Mouse (Mus musculus) small intestine, adult 2 months (tissue): Measurements from ENCODE around the gene Htra1.

Experiments
- CTCF ChIP-seq: fragments of 200-500 bp; IDR thresholded peaks from 2 replicates; pipeline ENCODE4 v1.5.1; 2012; ENCODE audit warnings: low read depth, mild to moderate bottlenecking, control low read depth, inconsistent platforms, low read length, moderate library complexity, mixed read lengths; ENCODE audit not compliant: insufficient replicate concordance, insufficient read length; ENCODE audit errors: extremely low read depth
- POLR2A ChIP-seq: fragments of 200-500 bp; IDR thresholded peaks from 2 replicates; pipeline ENCODE4 v1.6.1; 2012; ENCODE audit warnings: low read depth, mild to moderate bottlenecking, control low read depth, inconsistent platforms, low read length, moderate library complexity

- no peak for TF ChIP-seq CTCF
- no peak for TF ChIP-seq POLR2A
These were observed 17.7 kb upstream of the Htra1 start for GRCm38 (mm10) chr7:130918260-130918659.
